Mouse (Mus musculus) liver, embryonic 16.5 days (tissue): ENCODE data around the gene Celf2. TPM values are rescaled to one million over a fixed set of nuclear protein-coding genes. Genes with fewer than 3 reads are reported as not detected.
"Not testable (repeated sequence)": the region's sequence is repeated elsewhere in the genome, so short reads cannot be mapped to it uniquely, and the experiment has no call there.

Source experiments
- ATAC-seq: fragments of 200-750 bp; cut with Nextera tagmentation; 2 replicates; pipeline ENCODE4 v1.8.0; 2017; ENCODE audit warnings: low read depth, mild to moderate bottlenecking, moderate number of reproducible peaks, moderate library complexity
- H3K27ac ChIP-seq: fragments of 300-500 bp; sonication (generic); 2 replicates; pipeline ENCODE4 v1.5.1; 2014; ENCODE audit warnings: mild to moderate bottlenecking, low read length
- H3K27me3 ChIP-seq: fragments of 300-500 bp; sonication (generic); 2 replicates; pipeline ENCODE4 v1.6.1; 2014; ENCODE audit warnings: low read depth, low read length, mixed read lengths; ENCODE audit not compliant: control insufficient read depth, insufficient read depth
- H3K36me3 ChIP-seq: fragments of 300-500 bp; sonication (generic); 2 replicates; pipeline ENCODE4 v1.6.1; 2014; ENCODE audit warnings: mild to moderate bottlenecking; ENCODE audit not compliant: control insufficient read depth, insufficient read depth
- H3K4me1 ChIP-seq: fragments of 300-500 bp; sonication (generic); 2 replicates; pipeline ENCODE4 v1.6.1; 2014; ENCODE audit warnings: low read depth, low read length, mixed read lengths; ENCODE audit not compliant: control insufficient read depth
- H3K4me2 ChIP-seq: fragments of 300-500 bp; sonication (generic); 2 replicates; pipeline ENCODE4 v1.6.1; 2014; ENCODE audit warnings: low read depth, low read length, mixed read lengths
- H3K4me3 ChIP-seq: fragments of 300-500 bp; sonication (generic); 2 replicates; pipeline ENCODE4 v1.5.1; 2014; ENCODE audit warnings: low read depth, mild to moderate bottlenecking, low read length
- H3K9ac ChIP-seq: fragments of 300-500 bp; sonication (generic); 2 replicates; pipeline ENCODE4 v1.6.1; 2014; ENCODE audit warnings: low read depth, low read length
- H3K9me3 ChIP-seq: fragments of 300-500 bp; sonication (generic); replicated peaks from 2 replicates; pipeline ENCODE4 v1.6.1; 2016; ENCODE audit warnings: low read length; ENCODE audit not compliant: control insufficient read depth
- WGBS: fragments of 180-500 bp; shearing (Covaris S2); extraction: QIAGEN DNeasy Blood & Tissue Kit; methylation state at CpG from one replicate; pipeline ENCODE4 v1.1.7; 2014; ENCODE audit not compliant: insufficient replicate concordance; 5-methylcytosine and 5-hydroxymethylcytosine counted together
- polyA plus RNA-seq: library from polyadenylated mRNA; unstranded; fragments of >200 nt; fragmentation: Nextera tagmentation; extraction: Ambion mirVana; gene quantifications from 2 replicates; pipeline ENCODE4 v1.2.1, GENCODE M21; 2015

Celf2 gene
- polyA plus RNA-seq, 1 experiment from 2014 or later = 10.0 TPM

- no peaks in the 10 kb centered on the region for H3K27me3 ChIP-seq
- no peak overlapping the region for H3K9ac ChIP-seq
- WGBS = 69% methylated on average over 7 of the region's 7 CpGs
- H3K4me3 ChIP-seq = no peak overlapping the region
- H3K9me3 ChIP-seq = no peaks in the 10 kb centered on the region
- H3K27ac ChIP-seq = no peak overlapping the region
- no peaks in the 10 kb centered on the region for H3K36me3 ChIP-seq
- no peaks in the 10 kb centered on the region for H3K4me1 ChIP-seq
- no peak for ATAC-seq
- H3K4me2 ChIP-seq = no peak overlapping the region
These were observed 924.2 kb downstream of the Celf2 start for GRCm38 (mm10) chr2:6585069-6585754.

- Histone ChIP-seq H3K9me3 (no peaks in the 10 kb centered on the region), H3K4me3 (no peak overlapping the region), H3K27me3 (no peaks in the 10 kb centered on the region), H3K4me1 (no peaks in the 10 kb centered on the region), H3K27ac (no peak overlapping the region), H3K4me2 (no peak overlapping the region), H3K9ac (no peak overlapping the region), H3K36me3 (no peaks in the 10 kb centered on the region)
- ATAC-seq = no peak
These were observed 926.7 kb downstream of the Celf2 start for GRCm38 (mm10) chr2:6582711-6583110.

GRCm38 (mm10) chr2:6580066-6580465 is 929.3 kb downstream of the Celf2 start:
- no peak overlapping the region for H3K4me3 ChIP-seq
- 62% methylated on average over 5 of the region's 5 CpGs for WGBS
- no peaks in the 10 kb centered on the region for H3K36me3 ChIP-seq
- H3K9ac ChIP-seq = no peak overlapping the region
- no peak for ATAC-seq
- H3K27me3 ChIP-seq = no peaks in the 10 kb centered on the region
- no peaks in the 10 kb centered on the region for H3K4me1 ChIP-seq
- no peak overlapping the region for H3K27ac ChIP-seq
- H3K9me3 ChIP-seq = no peaks in the 10 kb centered on the region
- H3K4me2 ChIP-seq = no peak overlapping the region

- H3K9me3 ChIP-seq, H3K9ac ChIP-seq, H3K4me2 ChIP-seq, H3K4me1 ChIP-seq, H3K27ac ChIP-seq, H3K4me3 ChIP-seq, ATAC-seq, H3K36me3 ChIP-seq, H3K27me3 ChIP-seq: not testable (repeated sequence)
- WGBS = 66% methylated on average over 3 of the region's 3 CpGs
These were observed 934.0 kb downstream of the Celf2 start for GRCm38 (mm10) chr2:6575316-6575715.

- Histone ChIP-seq H3K9me3 (no peaks in the 10 kb centered on the region), H3K4me2 (no peak overlapping the region), H3K36me3 (no peaks in the 10 kb centered on the region), H3K27me3 (no peaks in the 10 kb centered on the region), H3K4me1 (no peaks in the 10 kb centered on the region), H3K27ac (no peak overlapping the region), H3K4me3 (no peak overlapping the region), H3K9ac (no peak overlapping the region)
- 58% methylated on average over 2 of the region's 2 CpGs for WGBS
- ATAC-seq = no peak
These were observed 935.7 kb downstream of the Celf2 start for GRCm38 (mm10) chr2:6573640-6574039.

GRCm38 (mm10) chr2:6572976-6573375 is 936.4 kb downstream of the Celf2 start:
- no peaks in the 10 kb centered on the region for H3K36me3 ChIP-seq
- H3K4me1 ChIP-seq = no peaks in the 10 kb centered on the region
- no peaks in the 10 kb centered on the region for H3K9me3 ChIP-seq
- no peak for ATAC-seq
- WGBS = 58% methylated on average over 5 of the region's 5 CpGs
- no peaks in the 10 kb centered on the region for H3K27me3 ChIP-seq
- H3K4me2 ChIP-seq = no peak overlapping the region
- H3K9ac ChIP-seq = no peak overlapping the region
- H3K27ac ChIP-seq = no peak overlapping the region
- H3K4me3 ChIP-seq = no peak overlapping the region

GRCm38 (mm10) chr2:6569040-6569542 is 940.3 kb downstream of the Celf2 start:
- Histone ChIP-seq H3K9ac (no peak overlapping the region), H3K9me3 (no peaks in the 10 kb centered on the region), H3K27ac (no peak overlapping the region), H3K4me1 (no peaks in the 10 kb centered on the region), H3K27me3 (no peaks in the 10 kb centered on the region), H3K4me3 (no peak overlapping the region), H3K36me3 (no peaks in the 10 kb centered on the region), H3K4me2 (no peak overlapping the region)
- no peak for ATAC-seq
- 52% methylated on average over 1 of the region's 1 CpGs for WGBS

- no peak overlapping the region for H3K4me2 ChIP-seq
- no peak overlapping the region for H3K27ac ChIP-seq
- no peak overlapping the region for H3K4me3 ChIP-seq
- H3K27me3 ChIP-seq = no peaks in the 10 kb centered on the region
- no peaks in the 10 kb centered on the region for H3K4me1 ChIP-seq
- H3K9ac ChIP-seq = no peak overlapping the region
- H3K36me3 ChIP-seq = no peaks in the 10 kb centered on the region
- no peak for ATAC-seq
- WGBS = 66% methylated on average over 3 of the region's 3 CpGs
- H3K9me3 ChIP-seq = no peaks in the 10 kb centered on the region
These were observed 944.2 kb downstream of the Celf2 start for GRCm38 (mm10) chr2:6565175-6565574.

GRCm38 (mm10) chr2:6561337-6561736 is 948.0 kb downstream of the Celf2 start:
- Histone ChIP-seq H3K4me3 (no peak overlapping the region), H3K4me1 (no peaks in the 10 kb centered on the region), H3K36me3 (no peaks in the 10 kb centered on the region), H3K27me3 (no peaks in the 10 kb centered on the region), H3K9ac (no peak overlapping the region), H3K4me2 (no peak overlapping the region), H3K27ac (no peak overlapping the region), H3K9me3 (no peaks in the 10 kb centered on the region)
- no peak for ATAC-seq
- 60% methylated on average over 3 of the region's 3 CpGs for WGBS
